Mouse (Mus musculus) CD4-positive, CD25-positive, alpha-beta regulatory T cell, adult 9 weeks (primary cell): ENCODE data around the gene Gm5796. TPM values are rescaled to one million over a fixed set of nuclear protein-coding genes. Genes with fewer than 3 reads are reported as not detected.

Source experiments
- polyA plus RNA-seq: library from polyadenylated mRNA; unstranded; fragments of 100-300 nt; shearing (Covaris generic); gene quantifications from one replicate; pipeline ENCODE4 v1.2.1, GENCODE M21; 2017

The Gm5796 gene
- polyA plus RNA-seq: 0.82 TPM

GRCm38 (mm10) chr14:4023641-4024040 lies at the start of gene Gm5796:
Gene Gm5796 (plus strand): TSS chr14:4023941.

GRCm38 (mm10) chr14:3998094-3998493 lies 25.6 kb upstream of the Gm5796 start, which contains the start of gene Gm3099:
Gene Gm3099 (plus strand): TSS chr14:3998394.

DNA sequence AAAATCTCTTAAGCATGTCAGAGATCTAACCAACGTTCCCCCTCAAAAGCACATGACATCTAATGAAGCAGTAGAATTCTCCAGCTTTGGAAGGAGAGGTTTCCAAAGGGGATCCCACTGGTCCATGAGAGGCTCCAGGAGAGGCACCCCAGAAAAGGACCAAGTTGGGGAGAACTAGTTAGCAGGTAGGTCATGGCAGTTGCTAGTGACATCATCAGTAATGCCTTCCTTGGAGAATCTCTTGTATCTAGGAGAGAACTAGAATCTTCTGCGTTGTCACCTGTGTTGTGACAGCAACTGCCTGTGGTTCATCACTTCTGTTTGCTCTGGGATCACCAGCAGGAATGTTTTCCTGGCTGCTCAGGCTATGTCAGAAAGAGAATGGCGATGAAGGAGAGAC lies 60.1 kb downstream of the Gm5796 start, which contains the start of gene Gm3115:
TSS of gene Gm3115 (plus strand) at position 301 of the 400 bp plus-strand sequence.

Other genes starting within 250 kb of the Gm5796 start
- gene Gm3002, start 213.9 kb upstream of the Gm5796 start, polyA plus RNA-seq: 0.35 TPM
- gene Gm3033, start 177.7 kb upstream of the Gm5796 start, polyA plus RNA-seq: not detected
- not detected for gene Gm2916, start 139.8 kb upstream of the Gm5796 start, polyA plus RNA-seq
- not detected for gene Gm3029, start 92.2 kb upstream of the Gm5796 start, polyA plus RNA-seq
- not detected for gene Gm3095, start 60.4 kb upstream of the Gm5796 start, polyA plus RNA-seq
- gene Gm3099, start 25.5 kb upstream of the Gm5796 start, polyA plus RNA-seq: not detected
- 0.38 TPM for gene Gm3115, start 60.2 kb downstream of the Gm5796 start, polyA plus RNA-seq
- 0.79 TPM for gene Gm8108, start 86.6 kb downstream of the Gm5796 start, polyA plus RNA-seq
- gene Gm3127, start 141.1 kb downstream of the Gm5796 start, polyA plus RNA-seq: not detected
- gene Gm2974, start 158.6 kb downstream of the Gm5796 start, polyA plus RNA-seq: 2.3 TPM
- not detected for gene Gm3138, start 225.7 kb downstream of the Gm5796 start, polyA plus RNA-seq